Mouse (Mus musculus): ENCODE data around the gene Zfp831. TPM values are rescaled to one million over a fixed set of nuclear protein-coding genes. Genes with fewer than 3 reads are reported as not detected.
A peak's percentile ranks its signal among the peaks of the same experiment; 100 is the strongest.

The Zfp831 gene
- polyA plus RNA-seq, 1 experiment, result 0.41 TPM

- H3K27me3 ChIP-seq (ENCODE audit: control insufficient read depth, insufficient read depth, low read length), result no peaks in the 10 kb centered on the region
- TF ChIP-seq CTCF (IDR thresholded peaks at IDR 0.05; ENCODE audit: extremely low read depth, insufficient read length, insufficient replicate concordance, low read depth, low read length) (no peak), POLR2A (IDR thresholded peaks at IDR 0.05; ENCODE audit: low read depth, low read length) (no peak)
- H3K27ac ChIP-seq (ENCODE audit: insufficient read depth, low read depth, low read length), result peak overlapping the region; percentile 46; the same call in 1 of the 2 replicates
- no peak overlapping the region for H3K4me3 ChIP-seq (ENCODE audit: low read depth, low read length)
- 61% methylated on average over 9 of the region's 9 CpGs for WGBS
- no peaks in the 10 kb centered on the region for H3K36me3 ChIP-seq (ENCODE audit: control insufficient read depth, insufficient read depth, low read length)
- H3K4me1 ChIP-seq (ENCODE audit: control insufficient read depth, insufficient read depth, insufficient read length, low read length), result no peaks in the 10 kb centered on the region; the same call in 1 of the 2 replicates
Observed at GRCm38 (mm10) chr2:174601938-174602685, 41.2 kb upstream of the Zfp831 start.

- H3K27ac ChIP-seq (ENCODE audit: insufficient read depth, low read depth, low read length), result peak overlapping the region; percentile 13; the same call in 1 of the 2 replicates
- H3K36me3 ChIP-seq (ENCODE audit: control insufficient read depth, insufficient read depth, low read length), result no peaks in the 10 kb centered on the region
- no peak overlapping the region for H3K4me3 ChIP-seq (ENCODE audit: low read depth, low read length)
- H3K4me1 ChIP-seq (ENCODE audit: control insufficient read depth, insufficient read depth, insufficient read length, low read length), result no peaks in the 10 kb centered on the region; the same call in 1 of the 2 replicates
- no peak for TF ChIP-seq POLR2A (IDR thresholded peaks at IDR 0.05; ENCODE audit: low read depth, low read length)
- TF ChIP-seq CTCF (IDR thresholded peaks at IDR 0.05; ENCODE audit: extremely low read depth, insufficient read length, insufficient replicate concordance, low read depth, low read length), result no peak
- WGBS, result 76% methylated on average over 7 of the region's 7 CpGs
- H3K27me3 ChIP-seq (ENCODE audit: control insufficient read depth, insufficient read depth, low read length), result no peaks in the 10 kb centered on the region
Observed at GRCm38 (mm10) chr2:174603321-174603720, 40.0 kb upstream of the Zfp831 start.

GRCm38 (mm10) chr2:174605020-174605419 is 38.3 kb upstream of the Zfp831 start:
- no peaks in the 10 kb centered on the region for H3K27me3 ChIP-seq (ENCODE audit: control insufficient read depth, insufficient read depth, low read length)
- H3K4me1 ChIP-seq (ENCODE audit: control insufficient read depth, insufficient read depth, insufficient read length, low read length), result no peaks in the 10 kb centered on the region; the same call in 1 of the 2 replicates
- no peak overlapping the region for H3K27ac ChIP-seq (ENCODE audit: insufficient read depth, low read depth, low read length)
- H3K36me3 ChIP-seq (ENCODE audit: control insufficient read depth, insufficient read depth, low read length), result no peaks in the 10 kb centered on the region
- WGBS, result 91% methylated on average over 1 of the region's 1 CpGs
- no peak overlapping the region for H3K4me3 ChIP-seq (ENCODE audit: low read depth, low read length)
- TF ChIP-seq POLR2A (IDR thresholded peaks at IDR 0.05; ENCODE audit: low read depth, low read length) (no peak), CTCF (IDR thresholded peaks at IDR 0.05; ENCODE audit: extremely low read depth, insufficient read length, insufficient replicate concordance, low read depth, low read length) (no peak)

- WGBS, result 78% methylated on average over 4 of the region's 4 CpGs
- no peak for TF ChIP-seq CTCF (IDR thresholded peaks at IDR 0.05; ENCODE audit: extremely low read depth, insufficient read length, insufficient replicate concordance, low read depth, low read length)
- TF ChIP-seq POLR2A (IDR thresholded peaks at IDR 0.05; ENCODE audit: low read depth, low read length), result no peak
- Histone ChIP-seq H3K4me1 (ENCODE audit: control insufficient read depth, insufficient read depth, insufficient read length, low read length) (no peaks in the 10 kb centered on the region; the same call in 1 of the 2 replicates), H3K27me3 (ENCODE audit: control insufficient read depth, insufficient read depth, low read length) (no peaks in the 10 kb centered on the region), H3K27ac (ENCODE audit: insufficient read depth, low read depth, low read length) (no peak overlapping the region), H3K36me3 (ENCODE audit: control insufficient read depth, insufficient read depth, low read length) (no peaks in the 10 kb centered on the region), H3K4me3 (ENCODE audit: low read depth, low read length) (no peak overlapping the region)
Observed at GRCm38 (mm10) chr2:174605442-174606087, 37.8 kb upstream of the Zfp831 start.

- no peaks in the 10 kb centered on the region for H3K27me3 ChIP-seq (ENCODE audit: control insufficient read depth, insufficient read depth, low read length)
- whole genome bisulfite sequencing, result 77% methylated on average over 5 of the region's 5 CpGs
- no peaks in the 10 kb centered on the region; the same call in 1 of the 2 replicates for H3K4me1 ChIP-seq (ENCODE audit: control insufficient read depth, insufficient read depth, insufficient read length, low read length)
- TF ChIP-seq CTCF (IDR thresholded peaks at IDR 0.05; ENCODE audit: extremely low read depth, insufficient read length, insufficient replicate concordance, low read depth, low read length), result no peak
- TF ChIP-seq POLR2A (IDR thresholded peaks at IDR 0.05; ENCODE audit: low read depth, low read length), result no peak
- H3K4me3 ChIP-seq (ENCODE audit: low read depth, low read length), result no peak overlapping the region
- H3K36me3 ChIP-seq (ENCODE audit: control insufficient read depth, insufficient read depth, low read length), result no peaks in the 10 kb centered on the region
- no peak overlapping the region for H3K27ac ChIP-seq (ENCODE audit: insufficient read depth, low read depth, low read length)
Observed at GRCm38 (mm10) chr2:174606376-174606775, 37.0 kb upstream of the Zfp831 start.

GRCm38 (mm10) chr2:174609892-174610291 is 33.4 kb upstream of the Zfp831 start:
- H3K36me3 ChIP-seq (ENCODE audit: control insufficient read depth, insufficient read depth, low read length), result no peaks in the 10 kb centered on the region
- H3K4me3 ChIP-seq (ENCODE audit: low read depth, low read length), result no peak overlapping the region
- no peak overlapping the region for H3K27ac ChIP-seq (ENCODE audit: insufficient read depth, low read depth, low read length)
- 73% methylated on average over 5 of the region's 5 CpGs for WGBS
- H3K4me1 ChIP-seq (ENCODE audit: control insufficient read depth, insufficient read depth, insufficient read length, low read length), result no peaks in the 10 kb centered on the region
- no peaks in the 10 kb centered on the region for H3K27me3 ChIP-seq (ENCODE audit: control insufficient read depth, insufficient read depth, low read length)
- TF ChIP-seq POLR2A (IDR thresholded peaks at IDR 0.05; ENCODE audit: low read depth, low read length) (no peak), CTCF (IDR thresholded peaks at IDR 0.05; ENCODE audit: extremely low read depth, insufficient read length, insufficient replicate concordance, low read depth, low read length) (no peak)

- WGBS, result 53% methylated on average over 2 of the region's 2 CpGs
- Histone ChIP-seq H3K4me3 (ENCODE audit: low read depth, low read length) (no peak overlapping the region), H3K27me3 (ENCODE audit: control insufficient read depth, insufficient read depth, low read length) (no peaks in the 10 kb centered on the region), H3K4me1 (ENCODE audit: control insufficient read depth, insufficient read depth, insufficient read length, low read length) (no peaks in the 10 kb centered on the region), H3K27ac (ENCODE audit: insufficient read depth, low read depth, low read length) (no peak overlapping the region), H3K36me3 (ENCODE audit: control insufficient read depth, insufficient read depth, low read length) (no peaks in the 10 kb centered on the region)
- TF ChIP-seq POLR2A (IDR thresholded peaks at IDR 0.05; ENCODE audit: low read depth, low read length), result no peak
- no peak for TF ChIP-seq CTCF (IDR thresholded peaks at IDR 0.05; ENCODE audit: extremely low read depth, insufficient read length, insufficient replicate concordance, low read depth, low read length)
Observed at GRCm38 (mm10) chr2:174612386-174613063, 30.8 kb upstream of the Zfp831 start.
